Mouse (Mus musculus) cerebellum, adult 11-12 months (tissue): ENCODE measurements at regions not wholly inside any gene's neighbourhood (a gene's known extent, or its start where the extent isn't known, plus 50 kb on each side); places are given as distances from the start of the nearest gene placed in this dataset.
"Not testable (repeated sequence)": the region's sequence is repeated elsewhere in the genome, so short reads cannot be mapped to it uniquely, and the experiment has no call there.

Source experiments
- DNase-seq: peaks from one replicate; pipeline ENCODE4 v3.0.0; 2022

DNA sequence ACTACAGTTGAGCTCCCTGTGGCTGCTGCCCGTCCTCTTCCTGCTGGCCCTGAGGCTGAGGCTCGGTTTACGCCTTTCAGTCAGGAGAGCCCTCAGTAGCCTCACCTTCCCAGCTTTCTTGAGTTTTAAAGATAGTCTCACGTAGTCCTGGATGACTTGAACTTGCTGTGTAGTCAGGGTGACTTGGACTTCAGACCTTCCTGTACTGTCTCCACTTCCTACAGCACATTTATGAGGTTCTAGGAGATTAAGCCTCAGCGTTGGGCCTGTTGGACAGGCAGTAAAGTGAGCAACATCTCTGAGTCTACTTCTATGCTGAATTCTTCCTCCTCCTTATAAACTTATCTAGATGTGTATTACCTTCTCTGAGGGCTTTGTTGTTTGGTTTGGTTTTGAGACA is 546.2 kb downstream of the Zfp704 start:
- DNase-seq = no peak

DNA sequence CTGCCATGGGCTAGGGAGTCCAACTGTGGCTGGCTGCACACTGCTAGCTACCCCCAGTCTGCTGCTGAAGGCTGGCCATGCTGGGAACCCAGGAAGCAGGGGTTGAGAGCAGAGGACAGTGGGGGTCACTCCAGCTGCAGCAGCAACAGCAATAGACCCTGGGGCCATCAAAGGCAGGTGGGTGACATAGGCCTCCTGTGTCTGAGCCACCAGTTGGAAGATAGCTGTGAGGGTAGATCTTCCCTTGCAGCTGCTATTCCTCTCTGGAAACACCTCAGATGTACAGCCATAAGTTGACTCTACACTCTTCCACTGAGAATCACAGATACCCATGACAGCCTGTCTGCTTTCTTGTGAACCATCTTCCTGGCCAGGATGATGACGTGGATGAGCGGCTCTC is 548.5 kb downstream of the Zfp704 start:
- no peak for DNase-seq

DNA sequence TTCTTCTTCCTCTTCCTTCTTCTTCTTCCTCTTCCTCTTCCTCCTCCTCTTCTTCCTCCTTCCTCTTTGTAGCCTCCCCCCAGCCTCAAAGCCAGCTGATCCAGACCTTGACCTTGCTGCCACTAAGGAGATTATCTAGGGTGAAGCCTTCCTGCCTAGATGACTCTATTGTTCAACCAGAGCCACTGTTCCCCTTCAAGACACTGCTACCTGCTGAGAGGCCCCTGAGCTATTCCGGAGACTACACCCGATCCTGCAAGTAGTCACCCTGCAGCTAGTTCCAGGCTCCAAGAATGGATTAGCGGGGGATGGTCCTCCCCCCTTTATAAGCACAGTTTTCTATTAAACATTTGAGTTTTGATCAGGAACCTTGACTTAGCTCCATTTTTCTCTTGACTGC is 552.2 kb downstream of the Zfp704 start:
- DNase-seq = not testable (repeated sequence)

DNA sequence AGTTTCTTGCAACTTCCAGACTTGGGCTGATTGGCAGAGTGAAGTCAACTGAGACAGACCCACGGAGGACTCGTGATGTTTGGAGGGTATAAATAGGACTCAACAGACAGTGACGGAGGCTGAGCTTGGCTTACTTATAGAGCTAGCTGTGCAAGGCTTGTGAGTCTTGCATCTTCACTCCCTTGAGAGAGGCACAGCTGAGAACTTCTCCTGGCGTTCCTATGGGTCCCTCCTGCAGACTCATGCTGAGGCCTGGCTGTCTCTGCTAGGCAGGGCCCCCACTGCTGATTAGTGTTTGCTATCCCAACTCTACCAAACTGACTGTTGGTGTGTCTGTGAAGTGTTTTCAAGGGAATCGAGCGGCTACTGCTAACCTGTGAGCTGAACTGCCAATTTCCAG is 553.0 kb downstream of the Zfp704 start:
- DNase-seq = no peak

DNA sequence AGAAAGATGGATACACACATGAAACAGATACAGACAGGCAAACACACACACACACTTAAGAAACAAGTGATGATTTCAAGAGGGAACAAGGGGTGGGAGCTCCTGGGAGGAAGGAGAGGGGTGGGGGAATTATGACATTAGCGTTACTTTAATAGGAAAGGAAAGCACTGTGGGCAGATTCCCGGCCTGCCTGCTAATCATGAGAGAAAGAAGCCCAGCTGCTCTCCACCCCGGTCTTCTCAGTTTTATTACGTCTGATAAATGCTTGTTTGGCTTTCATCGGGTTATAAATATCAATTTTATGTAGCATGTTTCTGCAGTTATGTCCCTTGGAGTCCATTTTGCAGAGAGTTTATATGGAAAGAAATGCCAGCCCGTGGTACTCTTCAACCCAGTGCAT is 554.1 kb downstream of the Zfp704 start:
- DNase-seq = no peak
